Comparison of ENCODE assay signal across 9 mouse cellular contexts in the genomic region with DNA sequence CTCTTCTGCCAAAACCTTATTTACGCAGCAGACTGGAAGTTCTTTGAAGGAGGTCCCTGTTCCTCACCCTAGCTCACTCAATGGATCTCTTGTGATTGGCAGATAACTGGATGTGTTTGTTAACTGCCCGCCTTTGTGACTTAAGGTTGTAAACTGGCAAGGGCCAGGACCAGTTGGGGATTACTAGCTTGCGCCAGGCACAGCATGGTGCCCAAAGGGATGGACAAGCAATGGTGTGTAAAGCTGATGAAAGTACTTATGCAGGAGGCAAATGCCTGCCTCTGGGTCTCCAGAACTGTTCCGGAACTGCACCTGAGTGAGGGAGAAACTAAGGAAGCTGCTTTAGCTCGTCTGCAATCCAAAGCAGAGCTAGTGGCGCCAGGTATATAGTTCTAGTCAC. TPM values are rescaled to one million over a fixed set of nuclear protein-coding genes. Genes with fewer than 3 reads are reported as not detected.
DNase-seq lines count a peak whose midpoint lies in the region; ATAC-seq lines count a peak whose summit lies in the region.
"Had no signal": no experiment of that assay in that cellular context is flagged by ENCODE, and none has a peak within 500 bp of the region (broad histone marks: within the 10 kb centered on the region; RNA-seq: fewer than 3 reads in every experiment).

No protein-coding gene starts in this region.

- no peak overlapping the region for H3K27ac ChIP-seq in hindbrain, embryonic 13.5 days
- H3K27ac ChIP-seq in hindbrain, embryonic 10.5 days, result no peak overlapping the region
- peak overlapping the region; percentile 93 for H3K27ac ChIP-seq in liver, embryonic 12.5 days

- peak overlapping the region; percentile 56; the same call in 1 of the 2 replicates for H3K4me2 ChIP-seq in hindbrain, embryonic 13.5 days
- peak overlapping the region; percentile 81 for H3K4me2 ChIP-seq in liver, embryonic 12.5 days

- no peaks in the 10 kb centered on the region for H3K4me1 ChIP-seq in hindbrain, embryonic 13.5 days (replicated peaks)
- peaks cover 3% of the 10 kb centered on the region; the same call in 1 of the 2 replicates for H3K4me1 ChIP-seq in hindbrain, embryonic 10.5 days (replicated peaks)
- peaks cover 45% of the 10 kb centered on the region for H3K4me1 ChIP-seq in liver, embryonic 12.5 days
- H3K4me1 ChIP-seq: megakaryocyte, embryonic 14.5 days; neural tube, embryonic 13.5 days had no signal

- 34% methylated on average over 6 of the region's 6 CpGs for WGBS in hindbrain, embryonic 13.5 days
- 26% methylated on average over 6 of the region's 6 CpGs for WGBS in hindbrain, embryonic 10.5 days
- WGBS in liver, embryonic 12.5 days (ENCODE audit: insufficient replicate concordance), result 48% methylated on average over 6 of the region's 6 CpGs

- DNase-seq in hindbrain, embryonic 10.5 days (ENCODE audit: low spot score), result no peak
- peak; percentile 0 for DNase-seq in thymus, postnatal 25 days
- no peak for DNase-seq in thymus, postnatal 14 days
- DNase-seq in adipocyte (ENCODE audit: low spot score), result no peak
- DNase-seq in thymus, adult 18-20 months, result no peak

- no peak overlapping the region for H3K4me3 ChIP-seq in hindbrain, embryonic 13.5 days
- no peak overlapping the region for H3K4me3 ChIP-seq in hindbrain, embryonic 10.5 days
- no peak overlapping the region for H3K4me3 ChIP-seq in liver, embryonic 12.5 days

- H3K9me3 ChIP-seq in hindbrain, embryonic 13.5 days, result no peaks in the 10 kb centered on the region
- 0 out of 2 replicates have a peak, but pooled peaks cover 5% of the 10 kb centered on the region for H3K9me3 ChIP-seq in hindbrain, embryonic 10.5 days
- H3K9me3 ChIP-seq in liver, embryonic 12.5 days (replicated peaks), result no peaks in the 10 kb centered on the region
- H3K9me3 ChIP-seq: megakaryocyte, embryonic 14.5 days; neural tube, embryonic 13.5 days had no signal

- H3K9ac ChIP-seq in hindbrain, embryonic 13.5 days, result no peak overlapping the region
- peak overlapping the region; percentile 74; the same call in 1 of the 2 replicates for H3K9ac ChIP-seq in liver, embryonic 12.5 days

- ATAC-seq in hindbrain, embryonic 13.5 days (ENCODE audit: low FRiP score), result no peak
- no peak for ATAC-seq in liver, embryonic 12.5 days

- H3K36me3 ChIP-seq in hindbrain, embryonic 13.5 days, result 0 out of 2 replicates have a peak, but pooled peaks cover 3% of the 10 kb centered on the region
- H3K36me3 ChIP-seq in hindbrain, embryonic 10.5 days, result peaks cover 7% of the 10 kb centered on the region
- H3K36me3 ChIP-seq in liver, embryonic 12.5 days, result peaks cover 13% of the 10 kb centered on the region; the same call in 1 of the 2 replicates
- H3K36me3 ChIP-seq: neural tube, embryonic 13.5 days had no signal

- H3K27me3 ChIP-seq in hindbrain, embryonic 13.5 days, result no peaks in the 10 kb centered on the region
- H3K27me3 ChIP-seq in hindbrain, embryonic 10.5 days (ENCODE audit: insufficient read depth, poor library complexity, severe bottlenecking), result peaks cover 32% of the 10 kb centered on the region
- H3K27me3 ChIP-seq in liver, embryonic 12.5 days (replicated peaks), result peaks cover 19% of the 10 kb centered on the region

RNA-seq across cellular contexts. Expression of a gene that starts 29.8 kb away (rescaled TPM):
- 16.3 and 19.1 TPM in 2 replicates for polyA plus RNA-seq in hindbrain, embryonic 13.5 days (2015; fragmentation: Nextera tagmentation; extraction: Ambion mirVana)
- 14.5 and 20.0 TPM in 2 replicates for polyA plus RNA-seq in hindbrain, embryonic 10.5 days (2016; fragmentation: Nextera tagmentation; extraction: Ambion mirVana)
- polyA plus RNA-seq in liver, embryonic 12.5 days (2016; fragmentation: Nextera tagmentation; extraction: Ambion mirVana), result 19.3 and 22.5 TPM in 2 replicates

RNA-seq across cellular contexts. Expression of a gene that starts 54.7 kb away (rescaled TPM):
- 7.6 and 7.8 TPM in 2 replicates for polyA plus RNA-seq in hindbrain, embryonic 13.5 days (2015; fragmentation: Nextera tagmentation; extraction: Ambion mirVana)
- 4.2 and 5.4 TPM in 2 replicates for polyA plus RNA-seq in hindbrain, embryonic 10.5 days (2016; fragmentation: Nextera tagmentation; extraction: Ambion mirVana)
- polyA plus RNA-seq in liver, embryonic 12.5 days (2016; fragmentation: Nextera tagmentation; extraction: Ambion mirVana), result 3.8 and 4.4 TPM in 2 replicates
